Mouse (Mus musculus) kidney, postnatal 10 days (tissue): ENCODE results near the gene Gm20850.
"Not testable (repeated sequence)": the region's sequence is repeated elsewhere in the genome, so short reads cannot be mapped to it uniquely, and the experiment has no call there.

Experiments
- DNase-seq: peaks from one replicate; pipeline ENCODE4 v3.0.0; 2021; ENCODE audit warnings: mixed read lengths

The Gm20850 gene

DNA sequence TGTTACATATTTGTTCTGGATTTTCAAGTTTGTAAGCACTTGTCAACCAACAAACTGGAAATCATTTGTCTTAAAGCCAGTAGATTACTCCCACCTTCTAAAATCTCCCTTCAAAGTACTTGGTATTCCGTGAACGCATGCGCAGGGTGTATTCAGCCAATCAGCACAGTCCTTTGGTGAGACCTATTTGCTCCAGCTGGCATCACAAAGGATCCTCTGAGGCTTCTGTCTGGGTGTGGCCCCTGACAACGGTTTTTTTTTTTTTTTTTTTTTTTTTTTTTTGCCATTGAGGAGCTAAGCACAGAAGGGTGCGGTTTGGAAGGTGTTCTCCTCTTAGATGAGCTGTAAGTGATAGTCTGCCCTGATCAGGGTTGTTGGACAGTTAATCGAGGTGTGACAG lies at the start of gene Gm20850:
Gene Gm20850 (plus strand): TSS at position 301 of the 400 bp plus-strand sequence.
- DNase-seq: not testable (repeated sequence)
